Mouse (Mus musculus) hematopoietic stem cell, adult 5-6 weeks (primary cell): ENCODE results near the gene Gm17018. TPM values are rescaled to one million over a fixed set of nuclear protein-coding genes. Genes with fewer than 3 reads are reported as not detected.

ENCODE experiments used
- ATAC-seq, 2 experiments: fragments of 125-278 bp in 1 of 2; replicated peaks in 1 of 2; 2 replicates each; pipeline ENCODE4 v1.8.0; 2016 to 2017; ENCODE audit warnings: inconsistent platforms in 2 of 2, mild to moderate bottlenecking in 2 of 2, moderate number of reproducible peaks in 2 of 2, low read depth in 1 of 2, moderate TSS enrichment in 1 of 2; ENCODE audit not compliant: low FRiP score in 2 of 2, poor library complexity in 2 of 2, severe bottlenecking in 2 of 2, insufficient read depth in 1 of 2, low TSS enrichment in 1 of 2
- total RNA-seq: library from RNA; stranded (forward); fragments of 172-1452, 232-1000 nt; gene quantifications from 2 replicates; pipeline ENCODE4 v1.2.3, GENCODE M21; 2017

Gene Gm17018
- total RNA-seq, 1 experiment from 2014 or later: 21.6 TPM

- no peak for ATAC-seq
These were observed 19.8 kb downstream of the Gm17018 start for GRCm38 (mm10) chr19:45580235-45580634.

GRCm38 (mm10) chr19:45581257-45581656 is 20.8 kb downstream of the Gm17018 start:
- peak; percentile 59 to 65 for ATAC-seq

GRCm38 (mm10) chr19:45582161-45582560 is 21.7 kb downstream of the Gm17018 start:
- no peak for ATAC-seq

- ATAC-seq: no peak
These were observed 22.7 kb downstream of the Gm17018 start for GRCm38 (mm10) chr19:45583136-45583535.

- no peak for ATAC-seq
These were observed 24.6 kb downstream of the Gm17018 start for GRCm38 (mm10) chr19:45584856-45585620.

- ATAC-seq: no peak
These were observed 26.4 kb downstream of the Gm17018 start for GRCm38 (mm10) chr19:45586850-45587249.

GRCm38 (mm10) chr19:45587509-45588292 is 27.3 kb downstream of the Gm17018 start:
- 0 out of 4 replicates have a peak, but pooled peaks of 1 of the 2 experiments have one; percentile 12 for ATAC-seq

- no peak for ATAC-seq
These were observed 29.3 kb downstream of the Gm17018 start for GRCm38 (mm10) chr19:45589761-45590160.

- peak; percentile 80 to 88 for ATAC-seq
These were observed 31.3 kb downstream of the Gm17018 start for GRCm38 (mm10) chr19:45591704-45592103.

GRCm38 (mm10) chr19:45592916-45593315 is 32.5 kb downstream of the Gm17018 start:
- no peak for ATAC-seq

GRCm38 (mm10) chr19:45594079-45594478 is 33.7 kb downstream of the Gm17018 start:
- ATAC-seq: no peak

- ATAC-seq: no peak
These were observed 35.1 kb downstream of the Gm17018 start for GRCm38 (mm10) chr19:45595481-45595880.

GRCm38 (mm10) chr19:45596019-45596418 is 35.6 kb downstream of the Gm17018 start:
- no peak for ATAC-seq

- ATAC-seq: no peak
These were observed 36.0 kb downstream of the Gm17018 start for GRCm38 (mm10) chr19:45596434-45596833.

- ATAC-seq: no peak
These were observed 36.7 kb downstream of the Gm17018 start for GRCm38 (mm10) chr19:45597106-45597505.

- ATAC-seq: no peak
These were observed 42.2 kb downstream of the Gm17018 start for GRCm38 (mm10) chr19:45602606-45603005.

GRCm38 (mm10) chr19:45606701-45607100 is 46.3 kb downstream of the Gm17018 start:
- ATAC-seq: no peak

- ATAC-seq: no peak
These were observed 47.1 kb downstream of the Gm17018 start for GRCm38 (mm10) chr19:45607479-45607878.
